Mouse (Mus musculus): ENCODE data around the gene Egln2.

Gene Egln2

GRCm38 (mm10) chr7:27174896-27175295 is 8.3 kb upstream of the Egln2 start:
- DNase-seq = no peak

- DNase-seq = no peak
Observed at GRCm38 (mm10) chr7:27174496-27174895, 7.9 kb upstream of the Egln2 start.

GRCm38 (mm10) chr7:27170981-27171380 is 4.4 kb upstream of the Egln2 start:
- DNase-seq = no peak

GRCm38 (mm10) chr7:27168371-27168770 is 1.8 kb upstream of the Egln2 start:
- DNase-seq = no peak

GRCm38 (mm10) chr7:27167475-27168094 is 983 bp upstream of the Egln2 start:
- no peak for DNase-seq

- peak; percentile 92 for DNase-seq
Observed at GRCm38 (mm10) chr7:27166229-27166613, 381 bp downstream of the Egln2 start.

GRCm38 (mm10) chr7:27165696-27166095 is 906 bp downstream of the Egln2 start:
- no peak for DNase-seq

- no peak for DNase-seq
Observed at GRCm38 (mm10) chr7:27165007-27165655, 1.5 kb downstream of the Egln2 start.

- no peak for DNase-seq
Observed at GRCm38 (mm10) chr7:27164112-27164947, 2.3 kb downstream of the Egln2 start.

- DNase-seq = no peak
Observed at GRCm38 (mm10) chr7:27163450-27163805, 3.2 kb downstream of the Egln2 start.

- no peak for DNase-seq
Observed at GRCm38 (mm10) chr7:27162780-27163449, 3.7 kb downstream of the Egln2 start.

- no peak for DNase-seq
Observed at GRCm38 (mm10) chr7:27161744-27162143, 4.9 kb downstream of the Egln2 start.

- no peak for DNase-seq
Observed at GRCm38 (mm10) chr7:27160921-27161320, 5.7 kb downstream of the Egln2 start.

- DNase-seq = peak; percentile 86
Observed at GRCm38 (mm10) chr7:27159882-27160281, 6.7 kb downstream of the Egln2 start.

- no peak for DNase-seq
Observed at GRCm38 (mm10) chr7:27159256-27159655, 7.3 kb downstream of the Egln2 start.

GRCm38 (mm10) chr7:27158171-27158570 is 8.4 kb downstream of the Egln2 start:
- DNase-seq = no peak

- no peak for DNase-seq
Observed at GRCm38 (mm10) chr7:27156005-27156404, 10.6 kb downstream of the Egln2 start.

- no peak for DNase-seq
Observed at GRCm38 (mm10) chr7:27153205-27153764, 13.3 kb downstream of the Egln2 start, which contains the start of gene Cyp2t4. TSS of gene Cyp2t4 (plus strand) at chr7:27153714.

- no peak for DNase-seq
Observed at GRCm38 (mm10) chr7:27136410-27136996, 30.1 kb downstream of the Egln2 start.

- no peak for DNase-seq
Observed at GRCm38 (mm10) chr7:27133757-27134156, 32.8 kb downstream of the Egln2 start.

GRCm38 (mm10) chr7:27133156-27133555 is 33.4 kb downstream of the Egln2 start:
- DNase-seq = no peak

- DNase-seq = peak; percentile 73
Observed at GRCm38 (mm10) chr7:27132588-27132987, 34.0 kb downstream of the Egln2 start.

- DNase-seq = no peak
Observed at GRCm38 (mm10) chr7:27131387-27131786, 35.2 kb downstream of the Egln2 start.

All from embryo, embryonic 11 days (tissue).